Mouse (Mus musculus) limb, embryonic 13.5 days (tissue): ENCODE results near the gene Atp5b. TPM values are rescaled to one million over a fixed set of nuclear protein-coding genes. Genes with fewer than 3 reads are reported as not detected.
"Not testable (repeated sequence)": the region's sequence is repeated elsewhere in the genome, so short reads cannot be mapped to it uniquely, and the experiment has no call there.

Experiments
- ATAC-seq: fragments of 200-750 bp; cut with Nextera tagmentation; 2 replicates; pipeline ENCODE4 v1.8.0; 2017; ENCODE audit warnings: low read depth, moderate number of reproducible peaks, moderate TSS enrichment; ENCODE audit not compliant: low FRiP score
- H3K27ac ChIP-seq: fragments of 300-500 bp; sonication (generic); 2 replicates; pipeline ENCODE4 v1.5.1; 2015; ENCODE audit warnings: inconsistent platforms, mild to moderate bottlenecking, moderate library complexity
- H3K27me3 ChIP-seq: fragments of 300-500 bp; sonication (generic); 2 replicates; pipeline ENCODE4 v1.6.1; 2015; ENCODE audit warnings: mild to moderate bottlenecking, inconsistent platforms
- H3K36me3 ChIP-seq: fragments of 300-500 bp; sonication (generic); 2 replicates; pipeline ENCODE4 v1.6.1; 2015; ENCODE audit warnings: inconsistent platforms, mild to moderate bottlenecking, moderate library complexity
- H3K4me1 ChIP-seq: fragments of 300-500 bp; sonication (generic); 2 replicates; pipeline ENCODE4 v1.6.1; 2015; ENCODE audit warnings: inconsistent platforms
- H3K4me2 ChIP-seq: fragments of 300-500 bp; sonication (generic); replicated peaks from 2 replicates; pipeline ENCODE4 v1.6.1; 2015; ENCODE audit warnings: inconsistent platforms, mild to moderate bottlenecking, moderate library complexity
- H3K4me3 ChIP-seq: fragments of 300-500 bp; sonication (generic); 2 replicates; pipeline ENCODE4 v1.5.1; 2015; ENCODE audit warnings: moderate library complexity, mild to moderate bottlenecking, inconsistent platforms
- H3K9ac ChIP-seq: fragments of 300-500 bp; sonication (generic); 2 replicates; pipeline ENCODE4 v1.6.1; 2015; ENCODE audit warnings: mild to moderate bottlenecking, inconsistent platforms
- H3K9me3 ChIP-seq: fragments of 300-500 bp; sonication (generic); 2 replicates; pipeline ENCODE4 v1.6.1; 2016; ENCODE audit warnings: inconsistent platforms
- WGBS: fragments of 180-500 bp; shearing (Covaris S2); methylation state at CpG from one replicate; pipeline ENCODE4 v1.1.7; 2015; 5-methylcytosine and 5-hydroxymethylcytosine counted together
- polyA plus RNA-seq: library from polyadenylated mRNA; unstranded; fragments of >200 nt; fragmentation: Nextera tagmentation; extraction: Ambion mirVana; gene quantifications from 2 replicates; pipeline ENCODE4 v1.2.1, GENCODE M21; 2015

Gene Atp5b
- polyA plus RNA-seq, 1 experiment from 2014 or later: 1,954 TPM

DNA sequence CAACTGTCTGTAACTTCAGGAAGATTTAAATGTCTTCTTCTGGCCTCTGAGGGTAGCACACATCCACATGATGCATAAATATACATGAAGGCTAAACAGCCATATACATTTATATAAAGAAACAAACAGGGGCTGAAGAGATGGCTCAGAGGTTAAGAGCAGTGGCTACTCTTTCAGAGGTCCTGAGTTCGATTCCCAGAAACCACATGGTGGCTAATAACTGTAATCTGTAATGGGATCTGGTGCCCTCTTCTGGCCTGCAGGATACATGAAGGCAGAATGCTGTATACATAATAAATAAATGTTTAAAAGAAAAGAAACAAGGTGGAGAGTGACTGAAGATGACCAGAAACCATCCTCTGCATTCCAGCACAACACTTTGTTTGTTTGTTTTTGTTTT is 2.6 kb upstream of the Atp5b start:
- Histone ChIP-seq H3K27me3 (no peaks in the 10 kb centered on the region), H3K27ac (no peak overlapping the region), H3K9ac (no peak overlapping the region), H3K4me1 (peaks cover 20% of the 10 kb centered on the region), H3K4me2 (no peak overlapping the region), H3K36me3 (peaks cover 31% of the 10 kb centered on the region), H3K9me3 (no peaks in the 10 kb centered on the region), H3K4me3 (no peak overlapping the region)
- 81% methylated on average over 1 of the region's 1 CpGs for WGBS
- ATAC-seq: no peak

DNA sequence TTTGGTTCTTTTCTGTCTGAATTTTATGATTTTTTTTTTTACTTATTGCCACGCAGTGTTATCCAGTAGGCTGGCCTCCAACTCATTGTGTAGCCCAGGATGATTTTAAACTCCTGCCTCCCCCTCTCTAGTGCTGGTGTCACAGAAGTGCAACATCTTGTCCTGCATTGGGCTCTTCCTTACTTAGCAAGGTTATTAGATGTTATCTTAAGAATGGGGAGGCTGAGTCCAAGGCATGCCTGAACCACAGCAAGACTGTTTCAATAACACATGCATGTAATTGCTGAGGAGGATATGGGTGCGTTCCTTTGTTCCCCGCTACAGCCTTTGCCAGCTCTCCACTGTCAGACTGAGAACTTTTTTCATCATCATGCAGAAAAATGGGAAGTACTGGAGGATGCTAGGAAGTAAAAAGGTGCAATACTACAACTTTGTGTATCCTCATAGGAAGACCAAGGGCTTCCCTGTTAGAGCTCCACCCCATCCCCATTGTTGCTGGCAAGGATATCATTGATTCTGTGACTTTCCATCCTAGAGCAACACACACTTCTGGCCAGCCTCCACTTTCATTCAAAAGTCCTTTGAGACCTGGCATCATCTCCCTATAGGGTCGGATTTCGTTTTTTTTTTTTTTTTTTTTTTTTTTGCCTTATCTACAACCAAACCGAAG is 1.1 kb upstream of the Atp5b start:
- peak overlapping the region; percentile 99 for H3K4me3 ChIP-seq
- H3K27ac ChIP-seq: no peak overlapping the region
- peaks cover 40% of the 10 kb centered on the region for H3K36me3 ChIP-seq
- H3K9ac ChIP-seq: peak overlapping the region; percentile 76
- H3K4me1 ChIP-seq: peaks cover 20% of the 10 kb centered on the region
- 66% methylated on average over 6 of the region's 6 CpGs for WGBS
- ATAC-seq: no peak
- peak overlapping the region; percentile 74 for H3K4me2 ChIP-seq
- H3K27me3 ChIP-seq: no peaks in the 10 kb centered on the region
- no peaks in the 10 kb centered on the region for H3K9me3 ChIP-seq

DNA sequence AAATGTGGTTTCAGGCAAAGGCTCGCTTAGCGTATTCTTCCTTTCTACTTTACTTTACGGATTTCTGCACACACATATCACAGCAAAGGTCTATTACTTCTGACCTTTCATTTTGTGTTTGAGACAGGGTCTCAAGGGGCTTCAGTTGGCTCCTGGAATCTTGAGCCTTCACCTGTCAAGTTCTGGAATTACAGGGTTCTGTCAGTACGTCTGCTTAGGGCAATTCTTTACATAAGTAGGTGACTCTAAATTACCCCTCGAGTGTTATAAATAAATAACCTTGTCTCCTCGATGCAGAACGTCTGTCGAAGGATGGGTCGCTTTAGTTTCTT is 630 bp upstream of the Atp5b start:
- H3K27me3 ChIP-seq: no peaks in the 10 kb centered on the region
- H3K4me1 ChIP-seq: peaks cover 20% of the 10 kb centered on the region
- H3K27ac ChIP-seq: peak overlapping the region; percentile 48; the same call in 1 of the 2 replicates
- H3K9me3 ChIP-seq: no peaks in the 10 kb centered on the region
- H3K4me3 ChIP-seq: peak overlapping the region; percentile 99
- ATAC-seq: no peak
- H3K4me2 ChIP-seq: peak overlapping the region; percentile 74
- H3K36me3 ChIP-seq: peaks cover 40% of the 10 kb centered on the region
- WGBS: 18% methylated on average over 9 of the region's 9 CpGs
- peak overlapping the region; percentile 76 for H3K9ac ChIP-seq

DNA sequence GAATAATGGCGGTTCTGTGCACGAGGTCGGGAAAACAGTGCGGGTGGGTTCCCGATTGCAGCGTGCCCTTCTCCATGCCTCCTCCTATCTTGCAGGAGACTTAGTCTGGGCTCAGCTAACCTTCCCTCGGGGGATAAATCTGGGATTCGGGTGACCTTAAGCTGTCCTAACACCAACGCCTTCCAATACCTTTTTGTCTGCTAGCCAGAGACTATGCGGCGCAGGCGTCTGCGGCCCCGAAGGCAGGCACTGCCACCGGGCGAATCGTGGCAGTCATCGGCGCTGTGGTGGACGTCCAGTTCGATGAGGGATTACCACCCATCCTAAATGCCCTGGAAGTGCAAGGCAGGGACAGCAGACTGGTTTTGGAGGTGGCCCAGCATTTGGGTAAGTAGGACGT is 615 bp downstream of the Atp5b start:
- under 1% methylated on average over 22 of the region's 22 CpGs for WGBS
- peak overlapping the region; percentile 92 for H3K4me2 ChIP-seq
- peaks cover 45% of the 10 kb centered on the region for H3K36me3 ChIP-seq
- peaks cover 20% of the 10 kb centered on the region for H3K4me1 ChIP-seq
- peak overlapping the region; percentile 99 for H3K4me3 ChIP-seq
- ATAC-seq: peak; percentile 2; the same call in 1 of the 2 replicates
- no peaks in the 10 kb centered on the region for H3K9me3 ChIP-seq
- no peaks in the 10 kb centered on the region for H3K27me3 ChIP-seq
- H3K9ac ChIP-seq: peak overlapping the region; percentile 98
- peak overlapping the region; percentile 79; the same call in 1 of the 2 replicates for H3K27ac ChIP-seq

DNA sequence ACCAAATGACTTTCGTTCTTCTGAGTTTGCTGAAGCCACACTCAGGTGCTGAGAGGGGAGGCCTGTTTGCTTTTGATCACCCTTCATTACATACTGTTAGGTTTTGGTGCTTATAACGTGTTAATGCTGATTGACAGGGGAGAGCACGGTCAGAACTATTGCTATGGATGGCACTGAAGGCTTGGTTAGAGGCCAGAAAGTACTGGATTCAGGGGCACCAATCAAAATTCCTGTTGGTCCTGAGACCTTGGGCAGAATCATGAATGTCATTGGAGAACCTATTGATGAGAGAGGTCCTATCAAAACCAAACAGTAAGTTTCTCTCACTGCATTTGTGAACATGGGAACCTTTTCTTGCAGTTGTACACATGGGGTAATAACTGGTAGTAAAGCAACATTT is 1.1 kb downstream of the Atp5b start:
- under 1% methylated on average over 3 of the region's 3 CpGs for WGBS
- peak overlapping the region; percentile 79; the same call in 1 of the 2 replicates for H3K27ac ChIP-seq

DNA sequence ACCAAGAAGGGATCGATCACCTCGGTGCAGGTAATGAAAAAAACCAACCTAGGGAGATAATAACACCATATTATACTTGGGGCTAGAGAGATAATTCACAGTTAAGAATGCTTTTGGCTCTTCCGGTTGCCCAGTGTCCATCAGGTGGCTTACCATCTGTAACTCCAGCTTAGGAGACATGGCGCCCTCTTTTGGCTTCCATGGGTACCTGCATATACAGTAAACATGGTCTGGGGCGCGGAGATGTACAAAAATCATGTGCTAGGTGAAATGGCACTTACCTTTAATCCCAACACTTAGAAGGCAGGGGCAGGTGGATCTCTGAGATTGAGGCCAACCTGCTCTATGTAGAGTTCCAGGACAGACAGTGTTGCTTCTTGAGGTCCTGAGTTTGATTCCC is 3.3 kb downstream of the Atp5b start:
- Histone ChIP-seq H3K36me3 (peaks cover 64% of the 10 kb centered on the region), H3K27ac (no peak overlapping the region)

More for the DNA sequence above, 1.1 kb downstream of the Atp5b start:
- Histone ChIP-seq H3K4me1 (peaks cover 20% of the 10 kb centered on the region), H3K36me3 (peaks cover 50% of the 10 kb centered on the region), H3K27me3 (no peaks in the 10 kb centered on the region), H3K4me2 (peak overlapping the region; percentile 92), H3K9me3 (no peaks in the 10 kb centered on the region), H3K4me3 (peak overlapping the region; percentile 99), H3K9ac (peak overlapping the region; percentile 98)
- no peak for ATAC-seq

DNA sequence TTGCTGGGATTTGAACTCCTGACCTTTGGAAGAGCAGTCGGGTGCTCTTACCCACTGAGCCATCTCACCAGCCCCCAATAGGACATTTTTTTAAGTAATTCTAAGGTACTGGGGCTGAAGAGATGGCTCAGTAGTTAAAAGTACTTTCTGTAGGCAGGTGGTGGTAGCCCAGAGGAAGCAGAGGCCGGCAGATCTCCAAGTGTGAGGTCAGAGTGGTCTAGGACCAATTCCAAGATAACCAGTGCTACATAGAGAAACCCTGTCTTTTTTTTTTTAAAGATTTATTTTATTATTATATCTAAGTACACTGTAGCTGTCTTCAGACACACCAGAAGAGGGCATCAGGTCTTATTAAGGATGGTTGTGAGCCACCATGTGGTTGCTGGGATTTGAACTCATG is 4.1 kb downstream of the Atp5b start:
- H3K4me2 ChIP-seq, H3K27ac ChIP-seq, ATAC-seq, H3K4me3 ChIP-seq, H3K27me3 ChIP-seq, H3K9me3 ChIP-seq, H3K9ac ChIP-seq: not testable (repeated sequence)
- H3K36me3 ChIP-seq: peaks cover 64% of the 10 kb centered on the region
- H3K4me1 ChIP-seq: peaks cover 39% of the 10 kb centered on the region
- 87% methylated on average over 2 of the region's 2 CpGs for WGBS

More for the DNA sequence above, 3.3 kb downstream of the Atp5b start:
- Histone ChIP-seq H3K9ac (no peak overlapping the region), H3K27me3 (no peaks in the 10 kb centered on the region), H3K4me2 (no peak overlapping the region), H3K9me3 (no peaks in the 10 kb centered on the region), H3K4me1 (peaks cover 36% of the 10 kb centered on the region), H3K4me3 (no peak overlapping the region)
- WGBS: 80% methylated on average over 6 of the region's 6 CpGs
- no peak for ATAC-seq

DNA sequence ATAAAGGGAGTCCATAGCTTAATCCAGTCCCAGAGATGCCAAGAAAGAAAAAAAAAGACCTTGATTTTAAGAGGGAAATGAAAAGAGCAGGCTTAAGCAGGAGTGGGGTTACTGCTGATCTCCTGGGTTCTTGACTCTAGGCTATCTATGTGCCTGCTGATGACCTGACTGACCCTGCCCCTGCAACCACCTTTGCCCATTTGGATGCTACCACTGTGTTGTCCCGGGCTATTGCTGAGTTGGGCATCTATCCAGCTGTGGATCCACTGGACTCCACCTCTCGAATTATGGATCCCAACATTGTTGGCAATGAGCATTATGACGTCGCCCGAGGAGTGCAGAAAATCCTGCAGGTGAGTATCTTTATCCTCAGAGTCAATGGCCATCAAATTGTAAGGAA is 5.1 kb downstream of the Atp5b start:
- 93% methylated on average over 5 of the region's 5 CpGs for WGBS
- no peak for ATAC-seq
- peaks cover 64% of the 10 kb centered on the region for H3K36me3 ChIP-seq

DNA sequence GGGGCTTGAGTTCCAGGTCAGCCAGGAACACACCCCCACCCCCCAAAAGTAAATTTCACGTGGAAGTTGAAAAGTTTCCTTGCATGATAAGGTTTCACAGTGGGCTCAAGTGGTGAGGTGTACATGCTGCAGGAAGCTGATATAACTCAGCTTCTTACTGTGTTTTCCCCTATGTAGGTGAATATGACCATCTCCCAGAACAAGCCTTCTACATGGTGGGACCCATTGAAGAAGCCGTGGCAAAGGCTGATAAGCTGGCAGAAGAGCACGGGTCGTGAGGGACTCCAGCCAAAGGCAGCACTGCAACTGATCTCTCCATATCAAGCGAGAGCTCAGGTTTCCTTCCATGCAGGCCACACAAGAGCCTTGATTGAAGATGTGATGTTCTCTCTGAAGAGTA is 6.8 kb downstream of the Atp5b start:
- WGBS: 73% methylated on average over 5 of the region's 5 CpGs
- no peak overlapping the region for H3K9ac ChIP-seq
- peaks cover 48% of the 10 kb centered on the region for H3K4me1 ChIP-seq
- H3K27me3 ChIP-seq: no peaks in the 10 kb centered on the region
- H3K27ac ChIP-seq: no peak overlapping the region
- ATAC-seq: no peak
- H3K36me3 ChIP-seq: peaks cover 57% of the 10 kb centered on the region
- H3K4me3 ChIP-seq: no peak overlapping the region
- H3K4me2 ChIP-seq: no peak overlapping the region
- no peaks in the 10 kb centered on the region for H3K9me3 ChIP-seq

More for the DNA sequence above, 5.1 kb downstream of the Atp5b start:
- no peaks in the 10 kb centered on the region for H3K27me3 ChIP-seq
- no peak overlapping the region for H3K9ac ChIP-seq
- H3K4me2 ChIP-seq: no peak overlapping the region
- H3K27ac ChIP-seq: no peak overlapping the region
- H3K4me3 ChIP-seq: no peak overlapping the region
- H3K4me1 ChIP-seq: peaks cover 39% of the 10 kb centered on the region
- no peaks in the 10 kb centered on the region for H3K9me3 ChIP-seq

DNA sequence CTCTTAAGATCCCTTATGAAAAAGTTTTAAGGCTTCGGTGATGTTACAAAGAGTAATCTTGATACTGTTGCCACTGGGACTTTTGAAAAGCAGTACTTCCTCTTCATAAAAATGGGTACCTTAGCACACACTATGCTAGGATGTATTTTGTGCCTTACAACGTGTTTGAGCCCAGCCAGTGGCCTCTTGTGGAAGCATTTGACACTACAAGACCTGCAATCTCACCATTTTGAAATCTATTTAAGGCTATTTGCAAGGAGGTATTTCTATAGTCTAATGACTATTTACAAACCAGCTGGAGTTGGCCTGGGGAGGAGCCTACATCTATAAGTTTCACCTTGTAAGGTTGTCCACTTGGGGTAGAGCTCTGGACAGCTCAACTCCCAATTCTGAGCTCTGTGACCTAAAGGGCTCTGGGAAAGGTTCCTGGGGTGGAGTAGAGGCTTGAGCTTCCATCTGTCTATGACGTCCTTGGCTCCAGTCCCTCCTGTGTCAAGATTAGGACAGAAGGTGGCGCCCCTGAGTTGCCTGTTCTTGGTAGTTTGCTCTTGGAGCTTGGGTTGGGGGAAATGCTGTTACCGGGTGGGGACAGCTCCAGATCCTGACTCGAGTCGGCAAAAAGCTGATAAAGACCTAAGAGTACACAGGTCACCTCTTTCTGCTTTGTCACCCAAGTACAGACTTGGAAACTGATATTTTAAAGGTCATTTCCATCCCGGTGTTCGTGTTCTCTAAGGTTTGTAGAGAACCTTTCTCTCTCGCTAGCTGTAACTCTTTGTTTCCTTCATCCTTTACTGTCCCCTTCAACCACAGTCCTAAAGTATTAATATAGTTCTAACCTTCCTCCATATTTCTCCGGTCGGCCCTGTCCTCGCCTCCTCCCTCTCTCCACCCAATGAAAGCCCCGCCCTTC is 7.8 kb downstream of the Atp5b start:
- Histone ChIP-seq H3K9ac (peak overlapping the region; percentile 78), H3K4me2 (peak overlapping the region; percentile 90), H3K4me3 (peak overlapping the region; percentile 70), H3K9me3 (no peaks in the 10 kb centered on the region), H3K27me3 (no peaks in the 10 kb centered on the region), H3K27ac (peak overlapping the region; percentile 87; the same call in 1 of the 2 replicates), H3K36me3 (peaks cover 47% of the 10 kb centered on the region), H3K4me1 (peaks cover 46% of the 10 kb centered on the region)
- WGBS: 10% methylated on average over 14 of the region's 14 CpGs
- peak; percentile 33; the same call in 1 of the 2 replicates for ATAC-seq

DNA sequence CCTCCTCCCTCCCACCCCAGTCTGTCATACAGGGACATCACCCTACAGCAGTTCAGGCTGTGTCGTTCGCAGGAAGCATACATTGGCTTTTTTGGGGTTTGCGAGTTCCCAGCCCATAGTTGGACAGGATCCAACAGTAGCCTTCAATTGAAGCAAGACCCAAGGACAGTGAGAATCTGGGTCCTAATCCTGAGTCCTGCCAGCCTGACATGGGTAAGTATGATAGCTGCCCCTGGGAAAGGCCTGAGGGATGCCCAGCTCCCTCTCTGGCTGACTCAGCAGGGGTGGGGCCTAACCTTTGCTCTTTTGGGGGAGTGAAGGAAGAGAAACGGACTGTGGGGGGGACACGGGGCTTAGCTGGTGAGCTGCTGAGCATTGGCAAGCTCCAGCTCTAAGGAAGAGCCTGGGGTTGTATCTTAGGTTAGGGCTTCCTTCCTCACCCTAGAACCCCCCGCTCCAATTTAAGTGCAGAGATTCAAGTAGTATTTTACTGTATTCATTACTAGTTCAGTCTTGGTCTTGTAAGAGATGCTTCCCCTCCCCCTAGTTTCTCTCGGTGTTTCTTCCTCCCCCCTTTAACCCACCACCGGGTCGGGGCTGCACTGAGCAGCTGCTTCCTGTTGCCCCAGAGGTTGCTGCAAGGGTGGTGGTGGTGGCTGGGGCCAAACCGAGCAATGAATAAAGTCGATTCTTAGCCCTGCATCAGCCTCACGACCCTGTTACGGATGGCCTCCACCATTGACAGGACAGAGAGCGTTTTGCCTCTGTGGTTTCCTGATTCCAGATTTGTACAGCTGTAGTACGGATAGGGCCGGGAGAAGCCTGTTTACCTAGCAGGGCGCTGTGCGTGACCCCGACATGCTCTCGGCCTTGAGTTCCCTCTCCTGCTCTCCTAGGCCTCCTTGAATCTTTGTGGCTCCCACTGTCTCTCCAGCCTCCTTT is 8.8 kb downstream of the Atp5b start, which contains the start of gene Baz2a:
TSS of gene Baz2a (plus strand) at position 14 of the 942 bp plus-strand sequence.
- Histone ChIP-seq H3K4me3 (peak within 1 kb of the TSS; percentile 70), H3K27ac (peak within 1 kb of the TSS; percentile 87), H3K4me1 (peaks cover 49% of the 10 kb centered on the region), H3K9ac (peak within 1 kb of the TSS; percentile 78), H3K4me2 (peak within 1 kb of the TSS; percentile 90), H3K27me3 (no peaks in the 10 kb centered on the region), H3K9me3 (no peaks in the 10 kb centered on the region), H3K36me3 (peaks cover 37% of the 10 kb centered on the region)
- no peak for ATAC-seq
- WGBS: 1% methylated on average over 20 of the region's 20 CpGs
